Mouse (Mus musculus): ENCODE results near the gene Prss38. TPM values are rescaled to one million over a fixed set of nuclear protein-coding genes. Genes with fewer than 3 reads are reported as not detected.
"Not testable (repeated sequence)": the region's sequence is repeated elsewhere in the genome, so short reads cannot be mapped to it uniquely, and the experiment has no call there.

Gene Prss38
- total and polyA plus RNA-seq, 2 experiments from 2014 or later = 0.12 TPM; not detected in 1

GRCm38 (mm10) chr11:59379547-59379946, 4.1 kb upstream of the Prss38 start:
- Histone ChIP-seq H3K4me1 (ENCODE audit: insufficient read depth) (no peaks in the 10 kb centered on the region), H3K4me2 (ENCODE audit: low read depth) (no peak overlapping the region), H3K36me3 (ENCODE audit: insufficient read depth) (no peaks in the 10 kb centered on the region), H3K4me3 (ENCODE audit: low read depth, low read length) (no peak overlapping the region), H3K9ac (no peak overlapping the region), H3K27me3 (ENCODE audit: insufficient read depth, low read length) (no peaks in the 10 kb centered on the region), H3K9me3 (ENCODE audit: low read length) (no peaks in the 10 kb centered on the region), H3K27ac (ENCODE audit: low read depth, low read length) (no peak overlapping the region)
- ATAC-seq = no peak
- no peak for TF ChIP-seq CTCF (IDR thresholded peaks at IDR 0.05; ENCODE audit: low read depth)
- no peak for DNase-seq

- DNase-seq (no peak), ATAC-seq (no peak)
- Histone ChIP-seq H3K4me2 (ENCODE audit: low read depth) (no peak overlapping the region), H3K27me3 (ENCODE audit: insufficient read depth, low read length) (no peaks in the 10 kb centered on the region), H3K4me3 (ENCODE audit: low read depth, low read length) (no peak overlapping the region), H3K4me1 (ENCODE audit: insufficient read depth) (no peaks in the 10 kb centered on the region), H3K9ac (no peak overlapping the region), H3K9me3 (ENCODE audit: low read length) (no peaks in the 10 kb centered on the region), H3K27ac (ENCODE audit: low read depth, low read length) (no peak overlapping the region), H3K36me3 (ENCODE audit: insufficient read depth) (no peaks in the 10 kb centered on the region)
- no peak for TF ChIP-seq CTCF (IDR thresholded peaks at IDR 0.05; ENCODE audit: low read depth)
- WGBS = 85% methylated on average over 3 of the region's 3 CpGs
These were observed 2.5 kb upstream of the Prss38 start for GRCm38 (mm10) chr11:59377999-59378398.

- Histone ChIP-seq H3K27ac (ENCODE audit: low read depth, low read length) (no peak overlapping the region), H3K9ac (no peak overlapping the region), H3K4me2 (ENCODE audit: low read depth) (no peak overlapping the region), H3K9me3 (ENCODE audit: low read length) (no peaks in the 10 kb centered on the region), H3K36me3 (ENCODE audit: insufficient read depth) (no peaks in the 10 kb centered on the region), H3K4me3 (ENCODE audit: low read depth, low read length) (no peak overlapping the region), H3K27me3 (ENCODE audit: insufficient read depth, low read length) (no peaks in the 10 kb centered on the region), H3K4me1 (ENCODE audit: insufficient read depth) (no peaks in the 10 kb centered on the region)
- no peak for TF ChIP-seq CTCF (IDR thresholded peaks at IDR 0.05; ENCODE audit: low read depth)
- ATAC-seq (no peak), DNase-seq (no peak)
- 80% methylated on average over 11 of the region's 11 CpGs for WGBS
These were observed 5.6 kb downstream of the Prss38 start for GRCm38 (mm10) chr11:59369848-59370247.

- H3K27me3 ChIP-seq (ENCODE audit: insufficient read depth, low read length); ATAC-seq; H3K9ac ChIP-seq; H3K27ac ChIP-seq (ENCODE audit: low read depth, low read length); H3K4me1 ChIP-seq (ENCODE audit: insufficient read depth); H3K9me3 ChIP-seq (ENCODE audit: low read length); H3K4me2 ChIP-seq (ENCODE audit: low read depth); DNase-seq; H3K36me3 ChIP-seq (ENCODE audit: insufficient read depth); H3K4me3 ChIP-seq (ENCODE audit: low read depth, low read length): not testable (repeated sequence)
- WGBS = 83% methylated on average over 4 of the region's 4 CpGs
These were observed 7.5 kb downstream of the Prss38 start for GRCm38 (mm10) chr11:59367955-59368354.

GRCm38 (mm10) chr11:59366633-59367032, 8.8 kb downstream of the Prss38 start:
- TF ChIP-seq CTCF (IDR thresholded peaks at IDR 0.05; ENCODE audit: low read depth) = peak; percentile 27; the same call in 1 of the 2 replicates
- Histone ChIP-seq H3K9me3 (ENCODE audit: low read length) (no peaks in the 10 kb centered on the region), H3K27me3 (ENCODE audit: insufficient read depth, low read length) (no peaks in the 10 kb centered on the region), H3K4me3 (ENCODE audit: low read depth, low read length) (no peak overlapping the region), H3K4me1 (ENCODE audit: insufficient read depth) (no peaks in the 10 kb centered on the region), H3K9ac (no peak overlapping the region), H3K27ac (ENCODE audit: low read depth, low read length) (no peak overlapping the region), H3K36me3 (ENCODE audit: insufficient read depth) (no peaks in the 10 kb centered on the region), H3K4me2 (ENCODE audit: low read depth) (no peak overlapping the region)
- DNase-seq (peak; percentile 5), ATAC-seq (no peak)
- 16% methylated on average over 3 of the region's 3 CpGs for WGBS

- Histone ChIP-seq H3K4me3 (ENCODE audit: low read depth, low read length) (no peak overlapping the region), H3K4me1 (ENCODE audit: insufficient read depth) (no peaks in the 10 kb centered on the region), H3K4me2 (ENCODE audit: low read depth) (no peak overlapping the region), H3K9me3 (ENCODE audit: low read length) (no peaks in the 10 kb centered on the region), H3K27me3 (ENCODE audit: insufficient read depth, low read length) (no peaks in the 10 kb centered on the region), H3K36me3 (ENCODE audit: insufficient read depth) (no peaks in the 10 kb centered on the region), H3K9ac (no peak overlapping the region), H3K27ac (ENCODE audit: low read depth, low read length) (no peak overlapping the region)
- WGBS = 25% methylated on average over 3 of the region's 3 CpGs
- no peak for TF ChIP-seq CTCF (IDR thresholded peaks at IDR 0.05; ENCODE audit: low read depth)
- DNase-seq (peak; percentile 4), ATAC-seq (no peak)
These were observed 9.4 kb downstream of the Prss38 start for GRCm38 (mm10) chr11:59366031-59366430.

GRCm38 (mm10) chr11:59364417-59364816, 11.0 kb downstream of the Prss38 start:
- Histone ChIP-seq H3K4me1 (ENCODE audit: insufficient read depth) (no peaks in the 10 kb centered on the region), H3K36me3 (ENCODE audit: insufficient read depth) (no peaks in the 10 kb centered on the region), H3K4me2 (ENCODE audit: low read depth) (no peak overlapping the region), H3K27me3 (ENCODE audit: insufficient read depth, low read length) (no peaks in the 10 kb centered on the region), H3K27ac (ENCODE audit: low read depth, low read length) (no peak overlapping the region), H3K9ac (no peak overlapping the region), H3K4me3 (ENCODE audit: low read depth, low read length) (no peak overlapping the region), H3K9me3 (ENCODE audit: low read length) (no peaks in the 10 kb centered on the region)
- no peak for TF ChIP-seq CTCF (IDR thresholded peaks at IDR 0.05; ENCODE audit: low read depth)
- ATAC-seq (no peak), DNase-seq (no peak)
- 42% methylated on average over 3 of the region's 3 CpGs for WGBS

GRCm38 (mm10) chr11:59364007-59364406, 11.4 kb downstream of the Prss38 start:
- DNase-seq (no peak), ATAC-seq (no peak)
- TF ChIP-seq CTCF (IDR thresholded peaks at IDR 0.05; ENCODE audit: low read depth) = no peak
- Histone ChIP-seq H3K9ac (no peak overlapping the region), H3K4me1 (ENCODE audit: insufficient read depth) (no peaks in the 10 kb centered on the region), H3K27me3 (ENCODE audit: insufficient read depth, low read length) (no peaks in the 10 kb centered on the region), H3K4me2 (ENCODE audit: low read depth) (no peak overlapping the region), H3K4me3 (ENCODE audit: low read depth, low read length) (no peak overlapping the region), H3K9me3 (ENCODE audit: low read length) (no peaks in the 10 kb centered on the region), H3K36me3 (ENCODE audit: insufficient read depth) (no peaks in the 10 kb centered on the region), H3K27ac (ENCODE audit: low read depth, low read length) (no peak overlapping the region)
- 85% methylated on average over 9 of the region's 9 CpGs for WGBS

All from forebrain, postnatal 0 days (tissue).